10 mouse cellular contexts compared by ENCODE assay signal in genomic region chr3:115673663-115674157, GRCm38 (mm10). TPM values are rescaled to one million over a fixed set of nuclear protein-coding genes. Genes with fewer than 3 reads are reported as not detected.
A peak's percentile ranks its signal among the peaks of the same experiment; 100 is the strongest.
DNase-seq lines count a peak whose midpoint lies in the region; ATAC-seq and TF ChIP-seq lines count a peak whose summit lies in the region.
"Had no signal": no experiment of that assay in that cellular context is flagged by ENCODE, and none has a peak within 500 bp of the region (broad histone marks: within the 10 kb centered on the region; RNA-seq: fewer than 3 reads in every experiment).

No protein-coding gene starts in this region.

- no peaks in the 10 kb centered on the region for H3K36me3 ChIP-seq in intestine, embryonic 16.5 days (ENCODE audit: control insufficient read depth, insufficient read depth, low read length)
- no peaks in the 10 kb centered on the region for H3K36me3 ChIP-seq in forebrain, postnatal 0 days (ENCODE audit: insufficient read depth)

- intact Hi-C loops in gastrocnemius, adult 2 months (cut with DNase I), result no loop called here

- no peak for TF ChIP-seq CTCF in gastrocnemius, adult 2 months (IDR thresholded peaks at IDR 0.05)
- TF ChIP-seq CTCF in forebrain, postnatal 0 days (IDR thresholded peaks at IDR 0.05; ENCODE audit: low read depth), result no peak

- ATAC-seq in intestine, embryonic 16.5 days, result no peak
- 0 out of 2 replicates have a peak, but pooled peaks have one; percentile 34 for ATAC-seq in megakaryocyte-erythroid progenitor cell, adult 5-6 weeks (replicated peaks; ENCODE audit: low FRiP score, low TSS enrichment, poor library complexity, severe bottlenecking)
- no peak for ATAC-seq in forebrain, postnatal 0 days

- H3K27me3 ChIP-seq in intestine, embryonic 16.5 days (replicated peaks; ENCODE audit: control insufficient read depth, insufficient read depth, low read length), result no peaks in the 10 kb centered on the region
- no peaks in the 10 kb centered on the region for H3K27me3 ChIP-seq in forebrain, postnatal 0 days (ENCODE audit: insufficient read depth, low read length)

- no peak overlapping the region for H3K9ac ChIP-seq in intestine, embryonic 16.5 days (ENCODE audit: low read depth, low read length)
- no peak overlapping the region for H3K9ac ChIP-seq in forebrain, postnatal 0 days

- H3K27ac ChIP-seq in gastrocnemius, adult 2 months, result peak overlapping the region; percentile 78
- H3K27ac ChIP-seq in intestine, embryonic 16.5 days (ENCODE audit: low read length), result no peak overlapping the region
- no peak overlapping the region for H3K27ac ChIP-seq in forebrain, postnatal 0 days (ENCODE audit: low read depth, low read length)

- H3K4me2 ChIP-seq in intestine, embryonic 16.5 days (ENCODE audit: low read depth, low read length), result peak overlapping the region; percentile 19; the same call in 1 of the 2 replicates
- H3K4me2 ChIP-seq in forebrain, postnatal 0 days (ENCODE audit: low read depth), result no peak overlapping the region

- peaks cover 6% of the 10 kb centered on the region; the same call in 1 of the 2 replicates for H3K4me1 ChIP-seq in intestine, embryonic 16.5 days (ENCODE audit: control insufficient read depth, insufficient read depth, low read length)
- H3K4me1 ChIP-seq in forebrain, postnatal 0 days (ENCODE audit: insufficient read depth), result no peaks in the 10 kb centered on the region

- peak overlapping the region; percentile 54 for H3K4me3 ChIP-seq in gastrocnemius, adult 2 months
- H3K4me3 ChIP-seq in intestine, embryonic 16.5 days (ENCODE audit: low read length), result no peak overlapping the region
- H3K4me3 ChIP-seq in forebrain, postnatal 0 days (ENCODE audit: low read depth, low read length), result no peak overlapping the region

- no peaks in the 10 kb centered on the region for H3K9me3 ChIP-seq in intestine, embryonic 16.5 days (ENCODE audit: control insufficient read depth, low read length)
- H3K9me3 ChIP-seq in forebrain, postnatal 0 days (ENCODE audit: low read length), result no peaks in the 10 kb centered on the region

- WGBS in intestine, embryonic 16.5 days, result 32% methylated on average over 13 of the region's 13 CpGs
- WGBS in forebrain, postnatal 0 days, result 63% methylated on average over 13 of the region's 13 CpGs

- DNase-seq in gastrocnemius, adult 2 months, result no peak
- no peak for DNase-seq in gastrocnemius, adult 18-20 months (ENCODE audit: low spot score)
- DNase-seq in CD8-positive naive resting alpha-beta T cell, adult 2 months (ENCODE audit: low read depth in 2 of 2, low spot score in 2 of 2), result peak; percentile 80 to 85
- no peak for DNase-seq in forebrain, postnatal 0 days
- no peak for DNase-seq in layer of hippocampus, postnatal 36 days
- DNase-seq in layer of hippocampus, adult 11-12 months (ENCODE audit: low spot score), result no peak
- DNase-seq: adrenal gland, adult 2 months; right cerebral cortex, adult 18-20 months had no signal

RNA-seq across cellular contexts. Expression of gene S1pr1, which starts 41.2 kb away (rescaled TPM):
- 10 to 100 TPM; 16.9 to 34.1 TPM for total RNA-seq in gastrocnemius, adult 2 months (2021)
- total RNA-seq in gastrocnemius, adult 18-20 months (2021), result 10 to 100 TPM; 17.9 to 24.8 TPM
- 13.8 and 14.3 TPM in 2 replicates for polyA plus RNA-seq in intestine, embryonic 16.5 days (2015; fragmentation: Nextera tagmentation; extraction: Ambion mirVana)
- total RNA-seq in megakaryocyte-erythroid progenitor cell, adult 5-6 weeks (2014; fragmentation: Nextera tagmentation), result 9.0 and 13.1 TPM in 2 replicates
- 6.4 and 7.1 TPM in 2 replicates for total RNA-seq in megakaryocyte-erythroid progenitor cell, adult 5-6 weeks (2017)
- 31.2 and 38.7 TPM in 2 replicates for total RNA-seq in forebrain, postnatal 0 days (2014; rRNA removed)
- 25.9 and 31.7 TPM in 2 replicates for polyA plus RNA-seq in forebrain, postnatal 0 days (2015; fragmentation: Nextera tagmentation; extraction: Ambion mirVana)
- 100 to 1,000 TPM in 1 of 2 experiments, 10 to 100 TPM in 1; 97.0 to 108 TPM for total RNA-seq in layer of hippocampus, postnatal 36 days (2021)

Comparison
In these comparisons a context has a peak if more than half of its experiments do, and no peak if none do; other contexts are left out.
1. DNase-seq: peak in CD8-positive naive resting alpha-beta T cell, adult 2 months (2 of 2); none in gastrocnemius, adult 2 months (single experiment), gastrocnemius, adult 18-20 months (single experiment), forebrain, postnatal 0 days (single experiment), layer of hippocampus, postnatal 36 days (0 of 2) and layer of hippocampus, adult 11-12 months (single experiment).